1 mouse cellular context compared by ENCODE assay signal in the genomic region with DNA sequence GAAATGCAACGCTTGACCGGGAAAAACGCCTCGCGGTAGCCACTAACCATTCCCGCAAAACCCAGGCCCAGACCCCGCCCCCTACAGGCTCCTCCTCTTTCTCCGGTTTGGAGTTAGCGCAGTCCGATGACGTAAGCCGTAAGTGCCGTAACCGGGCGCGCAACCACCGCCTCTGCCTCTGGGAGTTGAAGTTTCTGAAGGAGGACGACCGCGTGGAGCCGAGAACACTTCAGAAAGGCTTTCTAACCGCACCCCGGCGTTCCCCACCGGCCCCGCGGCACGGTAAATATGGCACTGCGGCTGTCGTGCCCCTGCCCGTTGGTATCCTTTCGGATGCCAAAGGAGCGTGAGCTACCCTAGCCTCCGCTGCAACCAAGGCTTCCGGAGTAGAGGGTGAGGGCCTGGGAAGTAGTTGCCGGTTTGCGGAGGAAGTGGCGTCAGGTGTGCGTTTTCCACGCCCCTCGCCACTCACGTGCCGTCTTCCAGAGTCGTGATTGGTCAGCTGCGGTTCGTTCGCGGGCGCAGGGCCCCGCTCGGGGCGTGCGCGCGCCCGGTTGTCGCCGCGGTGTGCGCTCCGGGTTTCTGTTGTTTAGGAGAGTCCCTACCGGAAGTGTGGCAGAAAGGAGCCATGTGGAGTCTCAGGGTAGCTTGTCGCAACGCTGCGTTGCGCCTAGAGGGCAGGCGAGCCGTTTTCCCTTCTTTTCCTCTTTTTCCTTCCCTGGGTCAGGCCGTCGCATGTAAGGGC.
TF ChIP-seq lines count a peak whose summit lies in the region.

TSS of gene Trmt10a (plus strand) at position 134 of the 745 bp plus-strand sequence.

TF ChIP-seq in CH12.LX, 34 proteins besides CTCF, POLR2A, EP300 and RAD21 (continued from another document):
- peak; percentile 99 for TF ChIP-seq MAX (IDR thresholded peaks at IDR 0.05; ENCODE audit: low read length)
- TF ChIP-seq SMC3 (IDR thresholded peaks at IDR 0.05; ENCODE audit: low read depth, low read length) = peak; percentile 45
- TF ChIP-seq MAZ (IDR thresholded peaks at IDR 0.05; ENCODE audit: low read depth, low read length) = peak; percentile 71
- peak; percentile 82 for TF ChIP-seq CHD2 (IDR thresholded peaks at IDR 0.05; ENCODE audit: low read length)
- TF ChIP-seq PAX5 (IDR thresholded peaks at IDR 0.05; ENCODE audit: low read length) = no peak
- TF ChIP-seq TCF12 (IDR thresholded peaks at IDR 0.05; ENCODE audit: low read depth, low read length) = peak; percentile 94
- TF ChIP-seq E2F4 (IDR thresholded peaks at IDR 0.05; ENCODE audit: insufficient replicate concordance, low read depth, low read length) = peak; percentile 74; the same call in 1 of the 2 replicates
- TF ChIP-seq MYC (IDR thresholded peaks at IDR 0.05; ENCODE audit: low read depth, low read length) = peak; percentile 100
- peak; percentile 99 for TF ChIP-seq USF1 (IDR thresholded peaks at IDR 0.05; ENCODE audit: low read depth, low read length)
- peak; percentile 87 for TF ChIP-seq IRF4 (IDR thresholded peaks at IDR 0.05; ENCODE audit: low read depth, low read length)
- peak; percentile 91 for TF ChIP-seq SIN3A (IDR thresholded peaks at IDR 0.05; ENCODE audit: low read length)
- peak; percentile 94 for TF ChIP-seq HCFC1 (IDR thresholded peaks at IDR 0.05; ENCODE audit: low read depth, low read length)
- TF ChIP-seq ZNF384 (IDR thresholded peaks at IDR 0.05; ENCODE audit: low read depth, low read length) = peak; percentile 50; the same call in 1 of the 2 replicates
- TF ChIP-seq NRF1 (IDR thresholded peaks at IDR 0.05; ENCODE audit: low read depth, low read length) = peak; percentile 78
- peak; percentile 98 for TF ChIP-seq MXI1 (IDR thresholded peaks at IDR 0.05; ENCODE audit: low read depth, low read length)
- TF ChIP-seq ZC3H11A (IDR thresholded peaks at IDR 0.05; ENCODE audit: low read depth, low read length) = peak; percentile 3; the same call in 1 of the 2 replicates
- peak; percentile 98 for TF ChIP-seq NELFE (IDR thresholded peaks at IDR 0.05; ENCODE audit: low read depth, low read length)
- peak; percentile 33; the same call in 1 of the 2 replicates for TF ChIP-seq JUND (conservative IDR thresholded peaks at IDR 0.05; ENCODE audit: low read depth, low read length)
- peak; percentile 98 for TF ChIP-seq USF2 (conservative IDR thresholded peaks at IDR 0.05; ENCODE audit: low read depth, low read length)
- peak; percentile 91 for TF ChIP-seq TBP (conservative IDR thresholded peaks at IDR 0.05; ENCODE audit: low read depth, low read length)
- TF ChIP-seq KAT2A (IDR thresholded peaks at IDR 0.05; ENCODE audit: insufficient replicate concordance, low read length) = peak; percentile 97
- peak; percentile 99 for TF ChIP-seq BHLHE40 (IDR thresholded peaks at IDR 0.05; ENCODE audit: low read depth, low read length)
- peak; percentile 90; the same call in 1 of the 2 replicates for TF ChIP-seq RCOR1 (conservative IDR thresholded peaks at IDR 0.05; ENCODE audit: low read depth, low read length)
